In genomic region chr17:7746841-7747240, GRCm38 (mm10) we compare ENCODE assay signal across 19 mouse cellular contexts.
A peak's percentile ranks its signal among the peaks of the same experiment; 100 is the strongest.
DNase-seq lines count a peak whose midpoint lies in the region; ATAC-seq and TF ChIP-seq lines count a peak whose summit lies in the region.
"Had no signal": no experiment of that assay in that cellular context is flagged by ENCODE, and none has a peak within 500 bp of the region (broad histone marks: within the 10 kb centered on the region; RNA-seq: fewer than 3 reads in every experiment).

No protein-coding gene starts in this region.

- no peak overlapping the region for H3K9ac ChIP-seq in hindbrain, embryonic 16.5 days (ENCODE audit: low read depth, low read length)
- no peak overlapping the region for H3K9ac ChIP-seq in liver, postnatal 0 days (replicated peaks)
- H3K9ac ChIP-seq: heart, embryonic 15.5 days; liver, embryonic 13.5 days; neural tube, embryonic 13.5 days; stomach, embryonic 15.5 days had no signal

- WGBS in hindbrain, embryonic 16.5 days, result 67% methylated on average over 3 of the region's 3 CpGs
- WGBS in hindbrain, embryonic 10.5 days, result 84% methylated on average over 3 of the region's 3 CpGs
- WGBS in liver, postnatal 0 days (ENCODE audit: insufficient replicate concordance), result 74% methylated on average over 3 of the region's 3 CpGs

- no peak overlapping the region for H3K27ac ChIP-seq in hindbrain, embryonic 16.5 days (ENCODE audit: low read depth, low read length)
- H3K27ac ChIP-seq in hindbrain, embryonic 10.5 days, result no peak overlapping the region
- no peak overlapping the region for H3K27ac ChIP-seq in liver, postnatal 0 days (ENCODE audit: low read depth)
- H3K27ac ChIP-seq: heart, adult 2 months; heart, embryonic 15.5 days; liver, embryonic 13.5 days; neural tube, embryonic 13.5 days; stomach, embryonic 15.5 days had no signal

- no peak for TF ChIP-seq CTCF in liver, postnatal 0 days (IDR thresholded peaks at IDR 0.05; ENCODE audit: low read depth)

- no peak overlapping the region for H3K4me3 ChIP-seq in hindbrain, embryonic 16.5 days (ENCODE audit: low read length)
- H3K4me3 ChIP-seq in hindbrain, embryonic 10.5 days, result no peak overlapping the region
- H3K4me3 ChIP-seq in liver, postnatal 0 days (ENCODE audit: low read depth, low read length), result no peak overlapping the region
- H3K4me3 ChIP-seq: heart, adult 2 months; heart, embryonic 15.5 days; liver, embryonic 13.5 days; neural tube, embryonic 13.5 days; stomach, embryonic 15.5 days had no signal

- H3K9me3 ChIP-seq in hindbrain, embryonic 16.5 days (ENCODE audit: control insufficient read depth, low read length), result no peaks in the 10 kb centered on the region
- H3K9me3 ChIP-seq in hindbrain, embryonic 10.5 days, result no peaks in the 10 kb centered on the region
- no peaks in the 10 kb centered on the region for H3K9me3 ChIP-seq in liver, postnatal 0 days (ENCODE audit: low read length)
- H3K9me3 ChIP-seq: heart, embryonic 15.5 days; neural tube, embryonic 13.5 days; stomach, embryonic 15.5 days had no signal

- no peak overlapping the region for H3K4me2 ChIP-seq in hindbrain, embryonic 16.5 days (ENCODE audit: low read length)
- no peak overlapping the region for H3K4me2 ChIP-seq in liver, postnatal 0 days (ENCODE audit: low read depth, low read length)
- H3K4me2 ChIP-seq: heart, embryonic 15.5 days; liver, embryonic 13.5 days; neural tube, embryonic 13.5 days; stomach, embryonic 15.5 days had no signal

- TF ChIP-seq EP300 in liver, postnatal 0 days (IDR thresholded peaks at IDR 0.05; ENCODE audit: low read depth), result no peak

- peak; percentile 70; the same call in 1 of the 2 replicates for ATAC-seq in hindbrain, embryonic 16.5 days
- no peak for ATAC-seq in liver, postnatal 0 days
- ATAC-seq: activated CD4-positive, CD25-positive, alpha-beta regulatory T cell, adult 4 months; Patski had no signal

- no peaks in the 10 kb centered on the region for H3K27me3 ChIP-seq in hindbrain, embryonic 16.5 days (replicated peaks; ENCODE audit: control insufficient read depth, insufficient read depth, low read length)
- H3K27me3 ChIP-seq in hindbrain, embryonic 10.5 days (ENCODE audit: insufficient read depth, poor library complexity, severe bottlenecking), result no peaks in the 10 kb centered on the region
- H3K27me3 ChIP-seq in liver, postnatal 0 days (ENCODE audit: insufficient read depth, low read length), result no peaks in the 10 kb centered on the region
- H3K27me3 ChIP-seq: heart, embryonic 15.5 days; liver, embryonic 13.5 days; neural tube, embryonic 13.5 days; Patski; stomach, embryonic 15.5 days had no signal

- no peaks in the 10 kb centered on the region for H3K36me3 ChIP-seq in hindbrain, embryonic 16.5 days (ENCODE audit: control insufficient read depth, insufficient read depth, low read length)
- H3K36me3 ChIP-seq in hindbrain, embryonic 10.5 days, result no peaks in the 10 kb centered on the region
- no peaks in the 10 kb centered on the region for H3K36me3 ChIP-seq in liver, postnatal 0 days (replicated peaks; ENCODE audit: insufficient read depth, low read length)
- H3K36me3 ChIP-seq: heart, embryonic 15.5 days; liver, embryonic 13.5 days; neural tube, embryonic 13.5 days; stomach, embryonic 15.5 days had no signal

- DNase-seq in hindbrain, embryonic 10.5 days (ENCODE audit: low spot score), result no peak
- peak; percentile 66 to 72 for DNase-seq in right cerebral cortex, postnatal 10 days (ENCODE audit: low spot score in 2 of 2)
- DNase-seq in right cerebral cortex, postnatal 4 days, result no peak
- DNase-seq in layer of hippocampus, postnatal 14 days (ENCODE audit: low spot score in 2 of 2), result peak; percentile 22 to 71
- no peak for DNase-seq in cerebellum, adult 8-10 months
- DNase-seq in liver, postnatal 0 days, result no peak
- DNase-seq: adrenal gland, postnatal 36 days; cerebellum, adult 9-11 months; gastrocnemius, postnatal 14 days; heart, adult 2 months; kidney, adult 9 months; kidney, postnatal 4 days; liver, embryonic 13.5 days had no signal

- peaks cover 3% of the 10 kb centered on the region; the same call in 1 of the 2 replicates for H3K4me1 ChIP-seq in hindbrain, embryonic 16.5 days (ENCODE audit: control insufficient read depth, insufficient read depth, low read depth, low read length)
- H3K4me1 ChIP-seq in hindbrain, embryonic 10.5 days (replicated peaks), result no peaks in the 10 kb centered on the region
- H3K4me1 ChIP-seq in liver, postnatal 0 days (ENCODE audit: insufficient read depth), result no peaks in the 10 kb centered on the region
- H3K4me1 ChIP-seq: heart, embryonic 15.5 days; liver, embryonic 13.5 days; neural tube, embryonic 13.5 days; stomach, embryonic 15.5 days had no signal

Comparison
In these comparisons a context has a peak if more than half of its experiments do, and no peak if none do; other contexts are left out.
1. DNase-seq: peak in right cerebral cortex, postnatal 10 days (2 of 2) and layer of hippocampus, postnatal 14 days (2 of 2); none in hindbrain, embryonic 10.5 days (single experiment), right cerebral cortex, postnatal 4 days (single experiment), cerebellum, adult 8-10 months (single experiment) and liver, postnatal 0 days (single experiment).